Mouse (Mus musculus) ES-E14 (cell line): ENCODE results near the gene Hrh3. TPM values are rescaled to one million over a fixed set of nuclear protein-coding genes. Genes with fewer than 3 reads are reported as not detected.

Experiments used
- DNase-seq: peaks from one replicate; pipeline ENCODE4 v3.0.0-alpha.2; 2013; ENCODE audit warnings: low read depth, low spot score
- H3K27ac ChIP-seq: 2 replicates; pipeline ENCODE4 v1.5.1; 2012; ENCODE audit warnings: low read depth, mild to moderate bottlenecking, low read length, moderate library complexity, mixed read lengths; ENCODE audit not compliant: poor library complexity, insufficient read depth, severe bottlenecking
- H3K36me3 ChIP-seq: 2 replicates; pipeline ENCODE4 v1.6.1; 2012; ENCODE audit warnings: mild to moderate bottlenecking, low read length, moderate library complexity, mixed read lengths; ENCODE audit not compliant: control insufficient read depth, poor library complexity, insufficient read depth, severe bottlenecking
- H3K4me1 ChIP-seq, 2 experiments: fragments of 150-350 bp in 1 of 2; sonication (generic) in 1 of 2; 2 replicates each; pipeline ENCODE4 v1.6.1; 2012; ENCODE audit warnings: low read length in 2 of 2, mild to moderate bottlenecking in 1 of 2, mixed read lengths in 1 of 2; ENCODE audit not compliant: control insufficient read depth in 2 of 2, insufficient read depth in 2 of 2, poor library complexity in 1 of 2
- H3K4me3 ChIP-seq, 2 experiments: fragments of 150-350 bp in 1 of 2; sonication (generic) in 1 of 2; 2 replicates each; pipeline ENCODE4 v1.5.1; 2012; ENCODE audit warnings: low read length in 2 of 2, low read depth in 1 of 2, mild to moderate bottlenecking in 1 of 2, mixed read lengths in 1 of 2; ENCODE audit not compliant: insufficient read depth in 1 of 2, poor library complexity in 1 of 2, severe bottlenecking in 1 of 2
- H3K9ac ChIP-seq: 2 replicates; pipeline ENCODE4 v1.6.1; 2012; ENCODE audit warnings: low read depth, mild to moderate bottlenecking, low read length, mixed read lengths; ENCODE audit not compliant: poor library complexity, insufficient read depth, severe bottlenecking
- H3K9me3 ChIP-seq: fragments of 150-350 bp; sonication (generic); 2 replicates; pipeline ENCODE4 v1.6.1; 2012; ENCODE audit warnings: low read depth, mild to moderate bottlenecking, low read length; ENCODE audit not compliant: control insufficient read depth, insufficient read depth
- CHD2 ChIP-seq: IDR thresholded peaks from 2 replicates; pipeline ENCODE4 v1.6.1; 2014; ENCODE audit warnings: mild to moderate bottlenecking, low read depth, low read length, inconsistent platforms
- HCFC1 ChIP-seq: IDR thresholded peaks from 2 replicates; pipeline ENCODE4 v1.6.1; 2012; ENCODE audit warnings: low read length, inconsistent platforms, borderline replicate concordance; ENCODE audit not compliant: insufficient read depth
- MAFK ChIP-seq: IDR thresholded peaks from 2 replicates; pipeline ENCODE4 v1.6.1; 2014; ENCODE audit warnings: mild to moderate bottlenecking, low read depth, low read length, inconsistent platforms; ENCODE audit not compliant: insufficient read depth
- ZC3H11A ChIP-seq: IDR thresholded peaks from 2 replicates; pipeline ENCODE4 v1.6.1; 2012; ENCODE audit warnings: low read depth, mild to moderate bottlenecking, inconsistent platforms, low read length, borderline replicate concordance
- ZNF384 ChIP-seq: IDR thresholded peaks from 2 replicates; pipeline ENCODE4 v1.6.1; 2012; ENCODE audit warnings: low read depth, low read length, inconsistent platforms
- in situ Hi-C, 2 experiments: fragments of 600-800 bp; cut with MboI; formaldehyde crosslinking; loops; one replicate each; pipeline ENCODE4 v1.15.1; 2025; ENCODE audit warnings: low sequenced_read_pairs in 2 of 2, inconsistent platforms in 1 of 2; ENCODE audit not compliant: unreplicated experiment in 2 of 2
- total RNA-seq: library from RNA; depleted of rRNA; stranded (reverse); fragments of 300-350 nt; gene quantifications from 2 replicates; pipeline ENCODE4 v1.2.3, GENCODE M21; 2012; rRNA removed

Gene Hrh3
- total RNA-seq, 1 experiment: 0.49 TPM

DNA sequence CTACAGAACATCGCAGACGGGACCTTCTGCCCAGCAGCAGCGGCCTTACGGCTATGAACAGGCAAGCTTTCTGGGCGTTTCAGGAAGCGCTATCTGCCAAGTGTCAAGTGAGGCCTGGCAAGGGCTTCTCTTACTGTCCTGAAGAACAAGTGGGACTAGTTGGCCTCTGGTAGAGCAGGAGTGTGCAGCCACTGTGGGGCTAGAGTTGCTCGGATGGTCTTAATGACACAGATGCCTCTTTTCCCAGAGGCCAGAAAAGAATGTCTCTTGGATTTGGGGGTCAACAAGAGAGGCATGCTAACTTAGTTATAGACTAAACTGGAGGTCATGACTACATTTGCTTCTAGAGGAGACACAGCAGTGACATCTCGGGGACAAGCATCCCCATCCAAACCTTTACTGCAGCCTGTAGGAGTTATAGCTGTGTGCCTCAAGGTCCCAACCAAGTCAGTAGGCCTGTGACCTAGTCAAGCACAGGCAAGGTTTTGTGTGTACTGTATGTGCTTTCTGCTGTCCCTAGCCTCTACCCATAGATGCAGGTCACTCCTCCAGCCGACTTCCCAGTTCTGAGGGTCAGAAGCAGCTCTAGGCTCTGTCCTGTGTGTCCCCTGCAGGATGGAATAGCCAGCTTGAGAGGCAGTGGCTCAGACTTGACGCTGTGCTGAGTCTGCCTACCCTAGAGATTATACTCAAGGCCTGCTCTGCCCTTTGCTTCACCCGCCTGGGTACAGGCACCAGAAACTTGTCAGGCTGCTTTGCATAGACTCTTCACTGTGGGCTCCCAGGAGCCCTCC, 40.8 kb downstream of the Hrh3 start:
- Histone ChIP-seq H3K36me3 (peaks cover 20% of the 10 kb centered on the region; the same call in 1 of the 2 replicates), H3K27ac (no peak overlapping the region), H3K4me3 (no peak overlapping the region), H3K9ac (no peak overlapping the region), H3K4me1 (no peaks in the 10 kb centered on the region), H3K9me3 (no peaks in the 10 kb centered on the region)
- TF ChIP-seq MAFK (no peak), CHD2 (no peak), HCFC1 (no peak), ZNF384 (no peak), ZC3H11A (no peak)
- in situ Hi-C loops: no loop called here
- DNase-seq: no peak

DNA sequence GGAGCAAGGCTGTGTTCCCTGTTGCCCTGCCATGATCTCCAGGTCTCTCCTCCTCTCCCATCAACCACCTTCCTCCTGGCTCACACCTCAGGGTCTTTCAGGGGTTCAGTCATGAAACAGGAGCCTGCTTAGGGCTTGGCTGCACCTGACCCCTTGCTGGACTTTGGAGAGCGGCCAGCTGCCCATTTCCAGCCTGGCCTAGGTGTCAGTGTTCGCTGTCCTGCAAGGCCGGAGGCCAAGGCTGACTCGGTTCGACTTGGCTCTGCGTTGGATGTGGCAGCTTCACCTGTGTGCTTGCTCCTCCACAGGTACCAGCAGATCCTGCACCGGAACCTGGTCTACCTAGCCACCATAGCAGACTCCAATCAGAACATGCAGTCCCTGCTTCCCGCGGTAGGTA, 51.3 kb downstream of the Hrh3 start:
- in situ Hi-C loops: no loop called here
- peaks cover 0 to 6% of the 10 kb centered on the region in 2 experiments; a peak in 1 of 4 replicates for H3K4me1 ChIP-seq
- no peak overlapping the region for H3K27ac ChIP-seq
- no peaks in the 10 kb centered on the region for H3K9me3 ChIP-seq
- DNase-seq: no peak
- H3K36me3 ChIP-seq: peaks cover 16% of the 10 kb centered on the region
- TF ChIP-seq CHD2 (no peak), MAFK (no peak), ZNF384 (no peak), ZC3H11A (no peak), HCFC1 (no peak)
- H3K4me3 ChIP-seq: no peak overlapping the region
- no peak overlapping the region for H3K9ac ChIP-seq

DNA sequence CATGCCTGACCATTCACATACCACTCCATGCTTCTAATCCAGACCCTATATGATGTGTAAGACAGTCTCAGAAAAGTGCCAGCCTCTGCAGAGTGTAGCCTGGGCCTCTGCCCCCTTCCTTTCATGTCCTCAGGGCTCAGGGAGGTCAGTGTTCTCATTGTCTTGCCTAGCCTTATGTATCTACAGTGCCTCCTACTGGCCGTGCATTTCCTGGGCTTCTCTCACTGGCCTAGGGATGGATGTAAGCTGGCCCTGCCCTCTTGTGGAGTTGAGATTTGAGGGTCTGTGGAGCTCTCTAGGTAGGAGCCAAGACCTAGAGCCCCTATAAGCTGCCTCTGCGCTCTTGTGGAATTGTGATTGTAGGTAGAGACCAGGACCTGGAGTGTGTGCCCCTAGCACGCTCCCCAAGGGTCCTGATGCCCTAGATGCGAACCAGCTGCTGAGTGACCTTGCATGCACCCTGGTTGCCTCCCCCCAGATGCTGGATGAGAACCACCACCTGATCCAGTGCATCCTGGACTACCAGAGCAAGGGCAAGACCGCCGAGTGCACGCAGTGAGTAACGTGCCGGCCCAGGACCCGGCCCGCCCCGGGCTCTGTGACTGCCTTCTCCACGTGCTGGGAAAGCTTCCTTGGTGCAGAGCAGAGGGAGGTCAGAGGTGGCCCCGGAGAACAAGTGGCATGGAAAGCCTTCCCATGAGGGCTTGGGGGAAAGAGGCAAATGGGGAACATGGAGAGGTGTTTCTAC, 52.1 kb downstream of the Hrh3 start:
- in situ Hi-C loops: no loop called here
- Histone ChIP-seq H3K9me3 (no peaks in the 10 kb centered on the region), H3K4me1 (peaks cover 0 to 6% of the 10 kb centered on the region in 2 experiments; a peak in 1 of 4 replicates), H3K36me3 (peaks cover 9% of the 10 kb centered on the region), H3K9ac (no peak overlapping the region), H3K27ac (no peak overlapping the region), H3K4me3 (no peak overlapping the region)
- DNase-seq: peak; percentile 36
- no peak for TF ChIP-seq HCFC1
- TF ChIP-seq ZC3H11A: peak; percentile 16; the same call in 1 of the 2 replicates

DNA sequence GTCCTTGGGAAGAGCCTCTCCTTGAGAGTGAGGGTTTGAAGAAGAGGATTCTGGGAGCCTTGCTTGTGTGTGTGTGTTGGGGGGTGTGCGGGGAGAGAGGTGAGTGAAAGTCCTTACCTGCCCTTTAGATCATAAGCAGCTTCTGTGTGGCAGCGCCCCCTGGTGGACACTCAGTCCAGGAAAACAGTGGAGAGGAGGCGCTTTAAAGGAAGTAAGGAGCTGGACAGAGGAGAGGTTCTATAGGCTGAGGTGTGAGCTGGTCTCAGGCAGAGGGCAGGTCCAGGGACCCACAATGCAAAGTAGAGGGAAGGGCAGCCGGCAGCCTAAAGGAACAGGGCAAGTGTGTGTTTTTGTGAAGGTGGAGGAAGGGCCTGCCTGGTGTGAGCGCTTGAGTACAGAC, 53.3 kb downstream of the Hrh3 start:
- DNase-seq: peak; percentile 80
- Histone ChIP-seq H3K36me3 (peaks cover 6% of the 10 kb centered on the region), H3K9ac (no peak overlapping the region)

More for the DNA sequence above, 53.3 kb downstream of the Hrh3 start:
- TF ChIP-seq ZNF384 (no peak), ZC3H11A (0 out of 2 replicates have a peak, but pooled peaks have one; percentile 65)
- H3K4me1 ChIP-seq: peaks cover 0 to 6% of the 10 kb centered on the region in 2 experiments; a peak in 1 of 4 replicates
- H3K9me3 ChIP-seq: no peaks in the 10 kb centered on the region
- no peak overlapping the region for H3K27ac ChIP-seq
- no peak overlapping the region for H3K4me3 ChIP-seq
- in situ Hi-C loops: no loop called here

Other genes with a start within 250 kb of the Hrh3 start
- gene Taf4, start 127.8 kb downstream of the Hrh3 start, total RNA-seq: 19.0 and 26.3 TPM in 2 replicates
- 44.4 and 46.0 TPM in 2 replicates for gene Lsm14b, start 79.5 kb downstream of the Hrh3 start, total RNA-seq
- gene Psma7, start 62.1 kb downstream of the Hrh3 start, total RNA-seq: 364 and 381 TPM in 2 replicates
- gene Ss18l1, start 62.0 kb downstream of the Hrh3 start, total RNA-seq: 4.9 and 5.8 TPM in 2 replicates
- 33.9 and 35.3 TPM in 2 replicates for gene Mtg2, start 33.9 kb downstream of the Hrh3 start, total RNA-seq
- 12.2 and 12.3 TPM in 2 replicates for gene Osbpl2, start 14.8 kb upstream of the Hrh3 start, total RNA-seq
- gene Adrm1, start 67.0 kb upstream of the Hrh3 start, total RNA-seq: 169 and 196 TPM in 2 replicates
- gene Lama5, start 121.4 kb upstream of the Hrh3 start, total RNA-seq: 291 and 497 TPM in 2 replicates
- gene Rps21, start 152.9 kb upstream of the Hrh3 start, total RNA-seq: 4,130 and 4,285 TPM in 2 replicates
- 13.4 and 15.5 TPM in 2 replicates for gene Cables2, start 169.0 kb upstream of the Hrh3 start, total RNA-seq
- 0.54 and 1.4 TPM in 2 replicates for gene Rbbp8nl, start 185.4 kb upstream of the Hrh3 start, total RNA-seq
- 0.04 and 0.11 TPM in 2 replicates for gene Gata5, start 230.2 kb upstream of the Hrh3 start, total RNA-seq